Mouse (Mus musculus): ENCODE measurements around the gene Homez.

DNA sequence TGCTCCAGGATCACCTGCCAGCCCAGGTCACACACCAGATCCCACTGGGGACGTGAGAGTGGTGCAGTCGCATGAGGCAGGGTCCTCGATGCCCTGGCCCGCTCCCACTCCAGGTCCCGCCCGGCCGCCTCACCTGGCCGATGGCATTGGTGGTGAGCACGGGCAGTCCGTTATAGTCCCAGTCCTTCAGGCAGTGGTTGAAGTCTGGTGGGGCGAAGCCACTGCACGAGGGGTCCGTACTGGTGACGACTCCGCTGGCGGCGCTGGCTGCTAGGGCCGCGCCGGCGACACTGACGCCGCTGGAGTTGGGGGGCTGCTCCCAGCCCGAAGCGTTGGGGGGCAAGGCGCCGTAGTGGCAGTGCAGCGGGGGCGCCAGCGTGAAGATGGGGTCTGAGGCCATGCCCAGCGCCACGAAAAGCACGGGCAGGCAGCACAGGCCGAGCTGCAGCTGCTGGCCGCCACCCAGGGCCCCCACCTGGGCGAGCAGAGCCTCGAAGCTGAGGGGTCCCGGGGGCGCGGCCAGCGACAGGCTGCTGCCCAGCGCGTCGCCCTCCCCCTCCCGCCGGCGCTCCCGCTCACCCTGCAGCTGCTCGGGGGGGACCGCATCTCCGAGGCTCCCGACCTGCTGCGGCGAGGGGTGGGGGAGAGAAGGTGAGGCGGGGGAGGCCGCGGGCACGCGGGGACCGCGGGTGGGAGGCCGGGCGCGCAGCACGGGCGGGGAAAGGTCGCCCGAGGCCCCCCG is 41.5 kb upstream of the Homez start:
- no peak for TF ChIP-seq CTCF (IDR thresholded peaks at IDR 0.05; ENCODE audit: low read depth)
- no peak for TF ChIP-seq EP300 (optimal IDR thresholded peaks at IDR 0.05)
